Mouse (Mus musculus) adrenal gland, postnatal 10 days (tissue): ENCODE measurements around the gene Ube2u. TPM values are rescaled to one million over a fixed set of nuclear protein-coding genes. Genes with fewer than 3 reads are reported as not detected.

ENCODE experiments used
- DNase-seq: peaks from one replicate; pipeline ENCODE4 v3.0.0; 2021; ENCODE audit warnings: mixed read lengths
- total RNA-seq, 2 experiments: library from RNA; stranded (reverse); gene quantifications; 2 replicates each; pipeline ENCODE4 v1.2.3; 2021

Gene Ube2u
- total RNA-seq, 2 experiments from 2014 or later = not detected

GRCm38 (mm10) chr4:100547905-100548304, 69.3 kb downstream of the Ube2u start:
- DNase-seq = no peak

DNA sequence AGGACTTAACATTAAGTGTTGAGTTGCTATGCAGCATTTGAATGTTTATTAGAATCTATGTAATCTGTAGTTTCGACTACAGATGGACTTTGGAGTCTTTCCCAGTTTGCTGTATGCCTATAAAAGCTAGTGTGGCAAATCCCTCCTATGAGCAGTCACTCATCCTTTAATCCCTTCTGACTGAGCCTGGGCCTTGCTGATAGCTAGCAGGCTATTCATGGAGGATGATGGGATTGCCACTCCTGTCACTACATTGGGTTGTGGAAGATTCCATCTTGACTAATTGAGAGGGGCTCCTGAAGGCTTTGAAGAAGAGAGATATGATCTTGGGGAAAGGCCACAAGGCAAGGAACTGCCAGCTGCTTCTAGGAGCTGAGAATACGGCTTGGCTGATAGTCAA, 74.6 kb downstream of the Ube2u start:
- DNase-seq = no peak

DNA sequence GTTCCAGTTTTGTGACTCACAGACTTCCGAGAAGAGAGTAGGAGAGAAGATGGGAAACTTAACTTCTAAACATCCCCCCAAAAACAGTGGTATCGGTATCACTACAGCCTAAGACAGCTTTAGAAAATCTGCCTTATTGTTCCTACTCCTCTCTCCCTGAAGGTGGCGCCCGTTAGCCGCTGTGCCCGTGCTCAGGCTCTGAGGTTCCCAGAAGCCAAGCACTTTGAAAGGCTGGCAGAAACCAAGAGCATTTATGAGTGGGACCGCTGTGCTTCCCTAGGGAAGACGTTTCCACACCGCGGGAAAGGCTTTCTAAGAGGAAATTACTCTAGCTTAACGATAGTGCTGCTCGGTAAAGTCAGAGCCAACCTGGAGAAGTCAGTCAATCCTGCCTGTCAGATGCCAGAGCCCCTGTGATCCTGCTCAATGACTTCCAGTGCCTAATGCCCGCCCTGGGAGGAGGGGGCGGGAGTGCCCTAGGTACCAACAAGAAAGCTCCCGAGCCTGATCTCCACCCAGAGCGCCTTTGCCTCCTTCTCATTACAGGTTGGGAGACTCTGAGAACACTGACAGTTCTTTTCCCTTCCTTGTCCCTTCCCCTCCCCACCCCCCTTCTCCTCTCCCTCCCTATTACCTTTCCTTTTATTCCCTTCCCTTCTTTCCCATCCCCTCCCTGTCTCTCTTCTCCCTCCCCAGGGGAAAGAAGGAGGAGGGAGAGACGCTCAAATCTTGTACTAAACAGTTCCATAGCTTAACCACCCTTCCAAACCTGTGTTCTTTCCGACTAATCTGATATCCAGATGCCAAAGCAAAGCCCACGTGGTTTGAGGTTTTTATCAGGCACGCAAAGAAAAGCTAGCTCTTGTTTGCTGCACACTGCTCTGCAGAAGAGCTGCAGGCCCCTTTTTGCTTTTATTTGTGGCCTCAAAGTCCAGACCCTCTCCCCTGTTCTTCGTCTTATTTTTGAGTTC, 109.9 kb downstream of the Ube2u start:
- peak; percentile 85 for DNase-seq

DNA sequence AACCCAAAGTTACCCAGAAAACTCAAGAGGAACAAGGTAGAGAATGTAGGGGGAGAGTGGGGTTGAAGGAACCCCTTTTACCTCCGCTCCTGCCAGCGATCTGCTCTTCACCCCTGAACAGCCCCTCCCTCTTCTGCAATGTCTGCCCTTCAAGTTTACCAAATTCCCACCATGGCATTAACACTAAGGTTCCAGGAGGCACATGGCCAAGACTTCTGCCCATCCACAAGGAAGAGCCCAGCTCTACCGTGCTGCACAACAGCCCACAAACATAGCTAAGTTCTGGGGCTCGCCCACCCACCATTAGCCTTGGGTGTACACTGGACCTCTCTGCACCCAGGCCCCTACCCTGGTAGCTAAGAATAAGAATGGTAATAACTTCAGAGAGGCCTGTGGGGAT, 117.1 kb downstream of the Ube2u start:
- DNase-seq = no peak

DNA sequence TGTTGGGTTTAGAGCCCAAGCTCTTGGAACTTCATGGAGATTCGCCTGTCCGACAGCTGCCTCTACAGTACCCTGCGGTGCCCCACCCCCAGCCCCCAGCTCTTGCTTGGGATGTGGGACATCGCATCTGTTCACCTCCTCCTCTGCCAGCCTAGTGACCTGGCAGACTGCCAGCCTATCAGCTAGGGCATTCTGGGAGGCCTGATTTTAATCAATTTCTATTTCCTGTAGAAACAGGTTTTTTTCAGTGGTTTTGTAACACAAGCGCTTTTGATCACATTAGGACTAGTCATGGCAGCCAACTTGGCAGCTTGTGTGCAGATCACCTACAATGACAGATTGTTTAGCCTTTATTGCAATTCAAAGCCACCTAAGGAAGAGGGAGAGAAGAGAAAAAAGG, 118.0 kb downstream of the Ube2u start:
- no peak for DNase-seq

DNA sequence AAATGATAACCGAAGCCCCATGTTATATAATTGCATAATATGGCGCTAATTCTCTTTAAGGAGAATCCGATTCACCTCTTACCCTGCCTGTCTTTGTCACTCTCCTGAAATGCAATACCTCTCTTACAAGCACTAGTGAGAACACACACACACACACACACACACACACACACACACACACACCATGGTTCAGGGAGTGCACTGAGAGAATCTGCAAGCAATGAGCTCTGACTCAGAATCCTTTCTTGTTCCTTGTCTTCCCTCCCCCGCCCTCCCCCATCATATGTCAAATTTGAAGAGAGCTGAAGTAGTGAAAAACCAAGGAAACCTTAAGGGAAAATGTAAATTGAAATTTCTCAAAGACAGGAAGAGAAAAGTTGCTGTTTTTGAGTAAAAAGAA, 118.4 kb downstream of the Ube2u start:
- DNase-seq = no peak
